Mouse (Mus musculus): ENCODE measurements at regions not wholly inside any gene's neighbourhood (a gene's known extent, or its start where the extent isn't known, plus 50 kb on each side); places are given as distances from the start of the nearest gene placed in this dataset.

- ATAC-seq (ENCODE audit: low TSS enrichment) = peak; percentile 89
Measured at GRCm38 (mm10) chr11:64776691-64777090, 202.1 kb upstream of the Elac2 start.

- no peak for ATAC-seq (ENCODE audit: low TSS enrichment)
Measured at GRCm38 (mm10) chr11:64800246-64801121, 178.4 kb upstream of the Elac2 start.

GRCm38 (mm10) chr11:64801351-64801750, 177.5 kb upstream of the Elac2 start:
- ATAC-seq (ENCODE audit: low TSS enrichment) = no peak

DNA sequence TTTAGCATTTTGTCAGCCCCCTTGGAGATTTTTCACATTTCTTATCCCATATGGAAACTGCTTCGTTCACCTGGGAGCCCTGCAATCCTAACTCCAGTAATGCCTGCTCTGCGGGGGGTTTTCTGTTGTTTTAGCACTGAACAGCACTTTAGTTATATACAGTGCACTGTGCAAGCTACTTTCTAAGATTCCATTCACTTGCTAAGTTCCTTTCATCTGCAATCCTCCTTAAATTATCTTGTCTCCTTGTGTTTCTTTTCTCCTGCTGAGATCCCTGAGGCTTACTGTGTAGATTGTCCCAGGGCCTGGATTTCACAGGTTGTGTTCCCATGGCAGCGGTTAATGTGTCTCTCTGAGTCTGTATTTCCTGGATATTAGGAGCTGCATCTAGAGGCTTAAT, 173.3 kb upstream of the Elac2 start:
- ATAC-seq (ENCODE audit: low TSS enrichment) = no peak

DNA sequence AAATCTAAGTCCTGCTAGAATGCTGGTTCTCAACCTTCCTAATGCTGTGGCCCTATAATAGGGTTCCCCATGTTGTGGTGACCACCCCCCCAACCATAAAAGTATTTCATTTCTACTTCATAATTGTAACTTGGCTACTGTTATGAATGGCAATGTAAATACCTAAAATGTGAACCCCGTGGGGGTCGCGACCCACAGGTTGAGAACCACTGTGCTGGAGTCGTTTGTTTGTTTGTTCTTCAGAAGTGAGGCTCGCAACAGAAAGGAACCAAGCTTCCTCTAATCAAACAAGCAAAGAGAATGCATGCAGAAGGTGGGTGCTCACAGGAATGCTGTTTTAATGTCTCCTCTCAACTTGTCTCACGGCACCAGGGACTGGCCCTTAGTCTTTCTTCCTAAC, 166.4 kb upstream of the Elac2 start:
- ATAC-seq (ENCODE audit: low TSS enrichment) = no peak

GRCm38 (mm10) chr11:64829429-64829828, 149.4 kb upstream of the Elac2 start:
- no peak for ATAC-seq (ENCODE audit: low TSS enrichment)

DNA sequence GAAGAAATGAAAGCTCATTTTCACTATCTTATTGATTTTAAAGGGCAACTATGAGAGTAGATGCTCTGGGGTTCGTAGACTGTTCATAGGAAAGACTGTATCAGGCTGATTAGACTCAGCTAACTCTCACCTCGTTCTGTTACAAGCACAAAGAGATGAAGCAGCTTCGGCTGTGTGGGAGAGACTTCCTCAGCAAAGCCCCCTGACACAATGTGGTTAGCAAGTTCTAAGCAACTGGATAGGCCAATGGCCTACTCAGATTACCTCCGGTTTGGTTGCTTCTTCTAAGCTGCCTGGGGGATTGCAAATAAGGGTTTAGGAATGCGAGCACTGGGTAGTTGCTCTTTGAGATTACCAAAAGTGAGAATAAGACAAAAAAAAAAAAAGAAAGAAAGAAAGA, 146.4 kb upstream of the Elac2 start:
- ATAC-seq (ENCODE audit: low TSS enrichment) = peak; percentile 34

- no peak for ATAC-seq (ENCODE audit: low TSS enrichment)
Measured at GRCm38 (mm10) chr11:64833786-64834185, 145.1 kb upstream of the Elac2 start.

DNA sequence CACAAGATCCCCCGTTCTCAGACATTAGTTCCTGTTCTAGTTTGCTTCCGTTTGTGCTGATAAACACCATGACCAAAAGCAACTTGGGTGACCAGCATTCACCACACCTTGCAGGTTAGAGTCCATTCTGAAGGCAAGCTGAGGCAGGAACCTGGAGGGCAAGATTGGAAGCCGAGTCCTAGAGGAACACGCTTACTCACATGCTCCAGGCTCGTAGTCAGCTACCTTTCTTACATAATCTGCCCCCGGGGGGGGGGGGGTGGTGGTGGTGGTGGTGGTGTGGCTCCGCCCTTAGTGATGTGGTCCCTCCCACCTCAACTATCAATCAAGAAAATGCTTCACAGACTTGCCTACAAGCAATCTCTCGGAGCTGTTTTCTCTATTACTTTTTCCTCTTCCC, 142.1 kb upstream of the Elac2 start:
- ATAC-seq (ENCODE audit: low TSS enrichment) = no peak

- no peak for ATAC-seq (ENCODE audit: low TSS enrichment)
Measured at GRCm38 (mm10) chr11:64841092-64841491, 137.7 kb upstream of the Elac2 start.

- no peak for ATAC-seq (ENCODE audit: low TSS enrichment)
Measured at GRCm38 (mm10) chr11:64842775-64843530, 135.9 kb upstream of the Elac2 start.

DNA sequence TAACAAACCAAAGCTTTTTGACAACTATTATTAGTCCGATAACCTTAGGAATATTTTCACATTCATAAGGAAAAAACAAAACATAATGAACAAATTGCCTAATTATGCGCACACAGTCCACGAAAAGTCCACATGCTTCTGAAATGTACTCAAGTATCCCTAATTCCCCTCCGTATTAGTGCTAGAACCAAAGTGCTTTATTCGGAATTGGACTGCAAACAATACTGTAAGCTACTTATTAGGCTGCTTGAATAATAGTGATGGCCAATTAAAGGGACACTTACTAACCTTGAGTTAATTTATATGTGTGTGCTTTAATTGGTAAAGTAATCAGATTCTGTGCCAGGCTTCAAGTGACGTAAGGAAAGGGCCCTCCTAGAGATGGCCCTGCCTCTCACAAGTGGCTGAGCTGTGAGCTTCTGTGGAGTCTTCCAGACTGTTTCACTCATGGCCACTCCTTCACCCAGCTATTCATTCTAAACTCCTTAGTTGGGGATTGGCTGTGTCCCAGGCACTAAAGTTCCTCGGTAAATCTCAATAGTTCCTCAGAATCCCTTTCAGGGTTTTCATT, 132.2 kb upstream of the Elac2 start:
- no peak for ATAC-seq (ENCODE audit: low TSS enrichment)

DNA sequence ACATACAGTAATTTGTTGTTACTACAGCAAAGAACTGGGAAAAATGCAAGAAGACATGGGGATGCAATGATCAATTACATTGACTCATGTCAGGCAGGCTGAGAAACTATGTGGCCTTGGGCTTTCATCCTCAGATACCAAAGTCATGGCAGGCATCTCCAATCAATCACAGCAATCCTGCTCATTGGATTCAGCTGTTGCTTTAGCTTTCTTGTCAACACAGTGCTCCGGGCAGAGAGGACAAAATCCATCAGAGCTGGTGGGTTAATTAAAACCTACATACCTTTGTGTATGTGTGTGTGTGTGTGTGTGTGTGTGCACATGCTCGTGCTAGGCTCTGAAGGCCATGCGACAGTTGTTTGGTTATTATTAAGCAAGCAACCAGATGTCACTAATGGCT, 119.2 kb upstream of the Elac2 start:
- ATAC-seq (ENCODE audit: low TSS enrichment) = no peak

DNA sequence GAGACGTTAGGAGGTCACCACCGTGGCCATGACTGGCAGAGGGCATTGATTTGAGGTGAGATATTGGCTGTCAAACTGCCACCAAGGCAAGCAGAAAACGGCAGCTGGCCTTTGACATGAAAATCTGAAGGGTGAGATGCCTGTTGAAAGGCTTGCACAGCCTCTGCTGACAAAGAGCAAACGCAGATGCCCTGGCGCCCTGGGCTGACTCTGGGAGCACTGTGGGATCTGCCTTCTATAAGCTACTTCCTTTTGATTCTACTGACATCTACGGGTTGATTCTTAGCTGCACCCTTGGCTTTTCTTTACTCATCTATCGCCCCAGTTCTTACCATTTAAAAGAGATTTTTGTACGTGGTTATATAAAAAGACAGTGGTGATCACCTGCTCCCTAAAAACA, 98.2 kb upstream of the Elac2 start:
- ATAC-seq (ENCODE audit: low TSS enrichment) = no peak

DNA sequence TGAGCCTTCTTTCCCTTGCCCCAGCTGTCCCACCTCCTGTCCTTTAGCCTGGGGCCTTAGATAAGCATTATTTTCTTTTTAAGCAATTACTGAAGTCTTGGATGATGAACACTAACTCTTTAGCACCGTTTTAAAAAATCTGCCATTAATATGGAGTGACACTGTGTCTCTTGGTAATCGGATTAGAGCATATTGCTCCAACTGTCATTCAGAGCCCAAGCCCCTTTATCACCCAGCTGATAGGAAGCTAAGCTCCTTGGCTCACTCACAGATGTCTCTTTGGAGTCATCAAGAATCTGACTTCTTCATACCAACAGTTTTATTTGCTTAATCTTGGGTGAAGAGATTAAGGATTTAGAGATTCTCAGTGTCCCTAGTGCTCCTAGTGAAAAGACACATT, 94.3 kb upstream of the Elac2 start:
- no peak for ATAC-seq (ENCODE audit: low TSS enrichment)

- ATAC-seq (ENCODE audit: low TSS enrichment) = 0 out of 2 replicates have a peak, but pooled peaks have one; percentile 38
Measured at GRCm38 (mm10) chr11:64889335-64890020, 89.4 kb upstream of the Elac2 start.

DNA sequence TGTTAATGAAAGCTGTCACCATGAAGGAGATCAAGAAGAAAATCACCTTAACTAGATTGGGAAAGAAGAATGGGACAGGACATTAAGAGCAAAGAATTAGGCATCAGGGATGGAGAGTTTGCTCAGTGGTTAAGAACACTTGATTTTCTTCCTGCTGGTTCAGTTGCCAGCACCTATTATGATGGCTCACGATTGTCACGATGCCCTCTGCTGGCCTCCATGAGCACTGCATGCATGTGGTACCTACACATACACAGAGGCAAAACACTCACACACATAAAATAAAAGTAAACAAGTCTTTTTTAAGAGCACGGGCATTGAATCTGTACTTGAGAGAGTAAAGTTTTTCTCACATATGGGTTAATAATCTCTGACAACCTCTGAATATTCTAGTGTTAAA, 88.1 kb upstream of the Elac2 start:
- no peak for ATAC-seq (ENCODE audit: low TSS enrichment)

- no peak for ATAC-seq (ENCODE audit: low TSS enrichment)
Measured at GRCm38 (mm10) chr11:64895804-64896466, 82.9 kb upstream of the Elac2 start.

DNA sequence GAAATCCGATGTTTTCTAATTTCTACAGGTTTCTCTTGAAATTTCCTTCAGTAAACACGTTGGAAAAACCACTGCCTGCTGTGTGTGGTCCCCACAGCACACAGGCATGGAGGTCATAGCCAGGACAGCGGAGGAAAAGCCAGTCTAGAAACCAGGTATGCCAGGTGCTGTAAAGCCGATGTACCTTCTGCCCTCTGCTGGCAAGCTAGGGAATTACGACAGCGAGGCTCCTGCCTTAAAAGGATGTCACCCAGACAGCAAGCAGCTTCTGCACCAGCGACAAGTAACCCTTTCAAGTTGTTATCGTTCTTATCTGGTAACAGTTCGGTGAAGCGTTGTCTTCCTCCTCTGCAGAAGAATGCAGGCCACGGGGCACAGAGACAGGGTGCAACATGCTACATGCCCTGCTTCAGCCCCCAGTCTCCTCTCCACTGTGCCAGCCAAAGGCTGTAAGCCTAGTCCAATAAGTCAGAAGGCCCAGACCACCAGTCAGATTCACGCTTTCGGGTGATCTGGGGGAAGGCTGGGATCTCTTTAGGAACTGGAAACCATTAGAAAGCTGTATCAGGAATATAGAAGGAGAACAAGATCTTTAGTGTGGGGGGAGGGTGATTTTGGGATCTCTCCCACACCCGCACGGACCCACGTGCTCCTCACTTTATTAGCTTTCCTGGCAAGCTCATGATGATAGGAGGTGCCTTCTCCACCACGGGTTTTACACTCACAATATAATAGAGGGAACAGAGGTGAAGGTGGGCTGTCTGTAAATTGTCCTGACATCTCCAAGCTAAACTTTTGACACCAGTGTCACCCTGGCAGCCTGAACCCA, 79.9 kb upstream of the Elac2 start:
- peak; percentile 87 for ATAC-seq (ENCODE audit: low TSS enrichment)

- ATAC-seq (ENCODE audit: low TSS enrichment) = no peak
Measured at GRCm38 (mm10) chr11:64899587-64900278, 79.1 kb upstream of the Elac2 start.

Data from frontal cortex, adult (tissue).